Mouse (Mus musculus) myocyte (in vitro differentiated cells): ENCODE measurements around the gene Tfap2b.

Source experiments
- CEBPB ChIP-seq: IDR thresholded peaks from 2 replicates; pipeline ENCODE4 v1.6.1; 2011; ENCODE audit warnings: mild to moderate bottlenecking, moderate library complexity; ENCODE audit not compliant: poor library complexity, insufficient read depth, severe bottlenecking
- E2F4 ChIP-seq: IDR thresholded peaks from one replicate; pipeline ENCODE4 v1.6.1; 2011; ENCODE audit warnings: mild to moderate bottlenecking, control low read depth, moderate library complexity; ENCODE audit not compliant: insufficient read depth
- MAX ChIP-seq: IDR thresholded peaks from one replicate; pipeline ENCODE4 v1.6.1; 2011; ENCODE audit warnings: low read depth, mild to moderate bottlenecking, control low read depth
- MYOG ChIP-seq, 3 experiments: IDR thresholded peaks; one replicate each; pipeline ENCODE4 v1.6.1; 2011; ENCODE audit warnings: control low read depth in 2 of 3, low read depth in 2 of 3, mild to moderate bottlenecking in 2 of 3; ENCODE audit not compliant: insufficient read length in 2 of 3, control insufficient read depth in 1 of 3, insufficient read depth in 1 of 3
- POLR2A ChIP-seq: IDR thresholded peaks from one replicate; pipeline ENCODE4 v1.6.1; 2011; ENCODE audit warnings: low read depth, mild to moderate bottlenecking, control low read depth, moderate library complexity; ENCODE audit not compliant: insufficient read length
- POLR2AphosphoS2 ChIP-seq: IDR thresholded peaks from one replicate; pipeline ENCODE4 v1.6.1; 2011; ENCODE audit warnings: low read depth, control low read depth; ENCODE audit not compliant: insufficient read length
- SRF ChIP-seq: IDR thresholded peaks from one replicate; pipeline ENCODE4 v1.6.1; 2011; ENCODE audit warnings: low read depth; ENCODE audit not compliant: control insufficient read depth, insufficient read length
- TCF12 ChIP-seq: IDR thresholded peaks from one replicate; pipeline ENCODE4 v1.6.1; 2011; ENCODE audit warnings: mild to moderate bottlenecking, control low read depth; ENCODE audit not compliant: poor library complexity, insufficient read depth, severe bottlenecking
- TCF3 ChIP-seq: IDR thresholded peaks from one replicate; pipeline ENCODE4 v1.6.1; 2011; ENCODE audit warnings: low read depth, control low read depth; ENCODE audit not compliant: insufficient read length
- USF1 ChIP-seq: IDR thresholded peaks from one replicate; pipeline ENCODE4 v1.6.1; 2011; ENCODE audit warnings: low read depth, mild to moderate bottlenecking, control low read depth, moderate library complexity

DNA sequence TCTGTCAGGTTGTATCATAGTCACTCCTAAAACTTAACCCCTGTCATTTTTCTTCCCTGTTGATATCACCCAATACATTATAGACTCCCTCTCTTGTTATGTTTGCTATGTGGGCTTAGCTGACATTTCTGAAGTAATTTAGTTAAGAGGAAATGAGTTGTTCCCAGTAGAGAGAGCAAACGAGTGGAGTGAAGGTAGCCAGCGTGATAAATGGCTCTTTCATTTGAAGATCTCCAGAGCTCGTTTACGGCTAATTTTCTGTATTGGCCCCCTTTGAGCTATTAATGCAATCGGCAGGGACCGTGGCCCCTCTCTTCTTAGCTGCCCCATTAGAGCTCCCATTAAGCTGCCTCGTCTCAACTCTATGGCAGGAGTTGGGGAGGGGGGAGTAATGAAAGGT is 12.9 kb downstream of the Tfap2b start:
- no peak for TF ChIP-seq POLR2A
- TF ChIP-seq CEBPB: no peak
- TF ChIP-seq POLR2AphosphoS2: no peak
- TF ChIP-seq MYOG (IDR thresholded peaks at IDR 0.05; ENCODE audit: control insufficient read depth in 1 of 3, insufficient read depth in 1 of 3, insufficient read length in 2 of 3, low read depth in 2 of 3): no peak
- TF ChIP-seq E2F4: no peak
- TF ChIP-seq TCF12: no peak
- TF ChIP-seq SRF: no peak
- TF ChIP-seq MAX: no peak
- no peak for TF ChIP-seq USF1
- no peak for TF ChIP-seq TCF3
